Mouse (Mus musculus) 3T3-L1 (cell line): Measurements from ENCODE around the gene Tbcc.

Source experiments
- DNase-seq: peaks from one replicate; pipeline ENCODE4 v3.0.0-alpha.2; 2015; ENCODE audit warnings: low read depth, low spot score

Tbcc gene

DNA sequence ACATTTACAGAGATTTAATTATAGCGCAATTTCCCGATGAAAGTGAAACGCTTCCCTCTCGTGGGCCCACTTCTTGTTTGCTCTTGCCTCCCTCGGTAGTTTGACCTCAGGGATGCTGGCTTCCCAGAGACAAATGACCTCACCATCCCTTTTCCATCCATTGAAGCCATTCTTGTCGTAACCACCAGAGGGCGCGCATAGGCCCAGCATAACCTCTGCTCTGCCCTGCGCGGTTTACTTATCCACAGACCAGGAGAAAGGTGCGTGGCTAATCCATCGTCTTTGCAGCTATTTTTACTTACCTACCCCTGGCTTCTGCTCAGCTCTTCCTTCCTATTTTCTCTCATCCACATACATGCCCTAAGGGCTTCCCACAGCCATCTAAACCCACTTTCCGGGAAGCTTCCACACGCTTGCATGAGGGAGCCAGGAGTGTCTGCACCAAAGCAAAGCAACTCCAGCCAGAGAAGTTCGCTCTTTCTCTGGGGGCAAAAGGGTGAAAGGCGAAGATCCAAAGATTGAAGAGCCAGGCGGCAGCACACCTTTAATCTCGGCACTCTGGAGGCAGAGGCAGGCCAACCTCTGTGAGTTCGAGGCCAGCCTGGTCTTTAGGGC is 13.5 kb downstream of the Tbcc start:
- DNase-seq = peak; percentile 93

DNA sequence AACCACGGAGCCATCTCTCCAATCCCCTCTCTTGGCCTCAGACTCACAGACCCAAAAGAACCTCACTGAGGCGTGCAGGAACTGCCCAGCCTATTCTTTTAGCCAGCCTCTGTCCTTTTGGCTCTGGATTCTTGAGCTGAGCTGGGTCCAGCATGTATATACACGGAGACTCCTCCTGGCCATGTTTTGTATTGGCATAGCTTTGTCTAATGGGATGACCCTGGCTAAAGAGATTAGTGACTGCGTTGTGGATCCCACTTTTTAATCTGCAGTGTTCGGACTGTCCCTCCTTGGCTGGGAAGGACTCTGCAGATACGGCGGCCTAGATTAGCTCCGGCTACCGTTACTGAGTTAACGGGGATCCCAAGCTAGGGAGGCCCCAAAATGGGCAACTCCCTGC is 19.7 kb downstream of the Tbcc start, which contains the start of gene Prph2:
Gene Prph2 (plus strand): TSS at position 274 of the 400 bp plus-strand sequence.
- DNase-seq = no peak

DNA sequence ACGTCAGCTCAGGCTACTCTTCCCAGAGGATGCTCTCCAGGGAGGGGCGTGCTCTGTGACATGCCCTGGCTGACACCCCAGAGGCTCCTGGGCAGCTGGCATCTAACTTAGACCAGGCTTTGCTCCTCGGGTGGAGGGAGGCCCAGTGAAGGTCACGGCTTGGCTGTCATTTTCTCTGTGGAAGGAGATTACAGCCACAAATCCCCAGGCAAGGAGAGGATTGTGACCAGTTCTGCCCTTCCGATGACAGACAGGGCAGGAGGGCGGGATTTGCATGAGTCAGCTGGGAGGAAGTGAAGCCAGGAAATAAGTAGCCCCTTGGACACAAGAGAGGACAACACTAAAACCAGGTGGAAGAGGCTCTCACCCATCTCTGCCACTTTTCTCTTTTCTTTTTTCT is 21.8 kb downstream of the Tbcc start:
- peak; percentile 37 for DNase-seq

DNA sequence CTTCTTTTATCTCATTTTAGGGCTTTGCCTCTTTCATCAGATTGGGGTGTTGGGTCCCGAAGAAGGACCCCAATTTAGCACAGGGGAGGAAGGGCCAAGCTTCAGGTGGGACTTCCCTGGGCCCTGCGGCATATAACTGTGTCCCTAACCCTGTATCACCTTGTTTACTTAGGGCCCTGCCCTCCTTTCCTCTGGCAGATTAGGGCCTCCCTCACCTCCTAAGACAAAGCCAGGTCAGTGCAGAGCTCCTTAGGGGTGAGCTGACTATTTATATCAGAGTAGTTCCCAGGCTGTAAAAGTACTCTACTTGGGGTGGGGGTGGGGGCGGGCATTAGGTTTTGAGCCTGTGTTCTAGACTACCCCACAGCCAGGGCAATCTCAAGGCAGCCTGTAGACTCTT is 24.6 kb downstream of the Tbcc start:
- no peak for DNase-seq

DNA sequence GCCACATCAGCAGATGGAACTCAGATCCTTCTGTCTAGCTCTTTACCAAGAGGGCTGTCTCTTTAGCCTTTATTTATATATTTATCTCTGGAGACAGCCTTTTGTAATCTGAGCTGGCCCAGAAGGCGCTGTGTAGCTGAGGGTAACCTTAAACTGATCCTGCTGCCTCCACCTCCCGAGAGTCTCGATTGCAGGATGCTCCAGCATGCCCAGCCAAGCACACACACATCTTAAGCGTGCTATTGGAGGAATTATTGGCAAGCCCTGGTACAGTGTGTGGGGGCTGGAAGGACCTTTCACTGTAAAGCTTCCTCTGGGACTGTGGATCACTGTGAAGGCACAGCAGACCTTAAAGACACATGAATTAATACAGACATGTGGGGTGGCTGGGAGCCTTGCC is 28.5 kb downstream of the Tbcc start:
- DNase-seq = no peak

DNA sequence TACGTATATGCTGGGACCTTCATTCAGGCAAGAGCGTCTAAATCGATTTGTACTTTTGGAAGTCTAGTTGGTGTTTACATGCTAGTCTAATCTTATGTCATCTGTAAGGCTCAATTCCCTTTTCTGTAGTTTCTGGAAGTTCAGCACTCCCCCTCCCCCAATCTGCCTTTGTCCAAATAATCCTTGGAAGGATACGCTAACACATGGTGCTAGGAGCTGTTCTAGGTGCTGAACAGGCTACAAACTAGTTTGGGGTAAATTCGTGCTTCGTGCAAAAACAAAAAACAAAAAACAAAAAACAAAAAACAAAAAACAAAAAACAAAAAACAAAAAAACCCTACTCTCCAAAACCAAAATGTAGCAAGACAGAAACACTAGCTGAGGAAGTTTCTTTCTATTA is 30.4 kb downstream of the Tbcc start:
- DNase-seq = peak; percentile 61

DNA sequence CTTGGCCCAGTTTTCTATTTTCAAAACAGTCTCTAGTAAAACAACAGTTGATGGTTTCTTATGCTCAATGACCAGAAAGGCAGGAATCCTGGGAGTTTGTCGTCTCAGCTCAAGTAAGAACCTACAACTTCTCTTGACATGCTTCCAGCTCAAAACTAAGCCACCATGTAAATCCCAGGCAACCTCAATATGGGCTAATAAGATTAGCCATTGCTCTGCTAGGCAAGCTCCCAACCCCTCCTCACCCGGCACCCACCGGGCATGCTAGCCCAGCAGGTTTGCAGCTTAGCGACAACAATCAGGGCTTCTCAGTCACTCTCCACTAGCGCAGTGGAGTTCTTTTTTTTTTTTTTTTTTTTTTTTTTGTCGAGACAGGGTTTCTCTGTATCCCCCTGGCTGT is 35.7 kb downstream of the Tbcc start:
- no peak for DNase-seq

DNA sequence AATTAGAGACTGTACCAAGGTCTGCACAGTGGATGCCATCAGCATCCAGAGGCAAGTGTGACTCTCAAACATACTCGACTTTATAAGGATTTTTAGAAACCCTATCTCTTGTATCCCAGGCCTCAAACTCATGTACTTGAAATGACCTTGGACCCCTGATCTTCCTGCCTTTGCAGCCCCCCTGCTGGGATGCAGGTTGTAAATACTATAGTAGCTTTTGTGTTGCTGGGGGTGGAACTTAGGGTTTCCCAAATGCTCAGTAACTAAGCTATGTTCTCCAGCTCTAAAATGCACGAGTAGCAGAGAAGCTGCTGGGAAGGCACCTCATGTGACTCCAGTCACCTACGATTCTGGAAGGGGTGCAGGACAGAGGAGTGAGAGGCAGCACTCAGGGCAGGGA is 36.5 kb downstream of the Tbcc start:
- DNase-seq = no peak

DNA sequence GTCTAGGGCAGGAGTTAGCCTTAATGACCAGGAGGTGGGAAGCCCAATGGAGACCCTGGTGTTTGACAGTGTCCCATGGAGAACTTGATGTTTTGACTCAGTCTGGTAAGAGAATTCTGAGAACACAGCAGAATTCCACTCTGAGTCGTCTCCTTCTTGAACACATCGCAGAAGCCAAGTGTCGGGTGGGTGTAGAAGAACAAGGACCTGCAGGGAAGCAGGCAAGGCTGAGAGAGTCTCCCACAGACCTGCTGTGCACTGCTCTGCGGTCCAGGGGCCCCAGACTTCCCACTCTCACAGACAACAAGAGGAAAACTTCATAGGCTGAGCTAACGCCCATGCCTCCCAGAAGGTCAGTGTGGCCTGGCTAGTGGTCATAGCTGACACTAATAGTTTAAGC is 37.3 kb downstream of the Tbcc start:
- DNase-seq = no peak

DNA sequence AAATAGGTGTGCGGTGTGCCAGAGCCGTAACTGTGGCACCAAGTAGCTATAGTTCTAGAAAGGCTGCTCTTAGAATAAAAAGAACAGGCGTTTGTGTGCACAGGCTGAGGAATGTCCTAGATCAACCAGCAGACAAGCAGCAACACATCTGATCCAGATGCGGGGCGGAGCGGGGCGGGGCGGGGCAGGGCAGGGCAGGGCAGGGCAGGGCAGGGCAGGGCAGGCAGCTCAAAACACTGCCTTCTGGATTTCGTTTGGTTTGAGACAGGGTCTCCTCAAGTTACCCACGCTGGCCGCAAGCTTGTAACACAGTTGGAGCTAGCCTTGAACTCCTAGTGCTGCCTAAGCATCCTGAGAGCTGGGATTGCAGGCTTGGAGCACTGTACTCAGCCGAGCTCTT is 38.8 kb downstream of the Tbcc start:
- no peak for DNase-seq

DNA sequence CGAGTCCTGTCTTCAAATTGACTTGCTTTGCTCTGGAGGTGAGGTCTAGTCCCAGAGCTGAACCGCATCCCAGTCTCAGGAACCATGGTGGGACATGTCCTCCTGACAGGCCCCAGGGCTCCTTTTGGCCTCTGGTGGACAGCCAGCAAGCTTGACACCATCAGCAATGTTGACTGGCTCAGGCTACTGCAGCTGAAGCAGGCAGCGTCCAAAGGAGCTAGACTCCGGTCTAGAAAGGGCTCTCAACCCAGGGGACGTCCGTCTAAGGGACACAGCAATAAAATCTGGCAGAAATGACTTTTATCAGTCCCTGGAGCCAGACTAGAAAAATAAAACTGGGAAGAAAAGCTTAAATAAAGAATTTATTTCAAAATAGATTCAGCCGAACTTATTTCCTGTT is 39.4 kb downstream of the Tbcc start:
- DNase-seq = no peak

DNA sequence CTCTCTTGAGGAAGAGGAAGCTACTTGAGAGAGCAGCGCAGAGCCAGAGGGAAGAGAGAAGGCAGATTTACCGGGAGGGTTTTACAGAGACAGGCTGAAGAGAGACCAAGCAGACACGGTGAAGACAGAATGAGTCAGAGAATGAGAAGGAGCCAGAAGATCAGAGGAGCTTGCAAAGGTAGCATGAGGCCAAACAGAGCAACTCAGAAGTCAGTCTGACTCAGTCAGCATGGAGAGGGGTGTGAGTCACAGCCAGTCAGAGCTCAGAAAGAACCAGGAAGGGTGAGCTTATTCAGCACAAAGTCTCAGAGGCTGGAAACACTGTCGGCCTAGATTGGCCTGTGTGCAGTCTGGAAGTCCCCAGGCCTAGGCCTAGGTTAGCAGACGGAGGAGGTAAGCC is 42.5 kb downstream of the Tbcc start:
- DNase-seq = peak; percentile 95

DNA sequence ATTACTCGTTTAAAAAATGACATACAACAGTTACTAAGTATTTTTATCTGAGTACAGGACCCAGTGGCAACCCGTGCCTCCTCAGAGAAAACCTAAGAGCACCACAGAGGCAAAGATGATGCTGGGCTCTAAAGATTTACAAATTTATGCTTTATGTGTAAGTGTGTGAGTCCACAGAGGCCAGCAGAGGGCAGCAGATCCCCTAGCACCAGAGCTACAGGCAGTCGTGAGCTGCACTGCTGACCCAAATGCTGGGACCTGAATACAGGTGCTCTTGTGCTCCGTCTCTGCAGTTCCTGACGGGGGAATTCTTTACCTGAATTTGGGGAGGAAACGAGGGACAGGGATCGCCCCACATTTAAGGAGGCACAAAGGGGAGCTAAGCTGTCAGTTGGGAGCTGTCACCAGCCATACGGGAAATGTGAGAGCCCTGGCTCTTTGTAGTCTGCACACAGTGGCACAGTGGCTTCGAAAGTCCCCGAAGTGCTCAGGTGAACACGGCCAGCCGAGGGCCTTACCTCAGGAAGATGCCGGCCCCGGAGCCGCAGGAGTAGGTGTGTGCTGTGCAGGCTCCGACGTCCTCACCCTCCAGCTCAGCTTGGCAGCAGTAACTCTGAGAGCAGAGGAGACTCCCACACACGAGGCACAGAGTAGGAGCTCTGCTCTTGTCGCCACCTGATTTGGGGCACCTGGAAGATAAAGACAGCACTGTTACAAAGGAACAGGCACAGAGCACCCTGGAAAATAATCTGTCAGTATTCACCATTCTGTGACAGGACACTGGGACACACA is 43.3 kb downstream of the Tbcc start:
- peak; percentile 85 for DNase-seq

DNA sequence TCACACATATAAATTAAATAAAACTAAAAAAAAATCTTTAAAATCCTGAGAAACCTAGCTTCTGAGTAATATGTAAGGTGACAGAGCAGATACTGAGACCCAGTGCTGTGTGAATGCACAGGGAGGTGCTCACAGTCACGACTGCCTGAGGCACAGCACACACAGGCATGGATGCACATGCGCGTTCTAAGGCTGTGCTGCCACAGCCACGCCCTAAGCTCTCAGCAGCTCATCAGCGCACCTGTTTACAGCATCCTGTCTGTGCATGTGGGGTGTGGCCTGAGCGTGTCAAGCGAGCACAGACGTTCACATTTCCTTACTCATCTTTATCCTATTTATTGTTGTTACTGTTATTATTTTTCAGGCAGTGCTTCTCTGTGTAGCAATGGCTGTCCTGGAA is 50.0 kb downstream of the Tbcc start:
- no peak for DNase-seq
